Mouse (Mus musculus): Measurements from ENCODE around the gene Calb2. TPM values are rescaled to one million over a fixed set of nuclear protein-coding genes. Genes with fewer than 3 reads are reported as not detected.

Gene Calb2
- total RNA-seq, 2 experiments from 2014 or later = not detected

DNA sequence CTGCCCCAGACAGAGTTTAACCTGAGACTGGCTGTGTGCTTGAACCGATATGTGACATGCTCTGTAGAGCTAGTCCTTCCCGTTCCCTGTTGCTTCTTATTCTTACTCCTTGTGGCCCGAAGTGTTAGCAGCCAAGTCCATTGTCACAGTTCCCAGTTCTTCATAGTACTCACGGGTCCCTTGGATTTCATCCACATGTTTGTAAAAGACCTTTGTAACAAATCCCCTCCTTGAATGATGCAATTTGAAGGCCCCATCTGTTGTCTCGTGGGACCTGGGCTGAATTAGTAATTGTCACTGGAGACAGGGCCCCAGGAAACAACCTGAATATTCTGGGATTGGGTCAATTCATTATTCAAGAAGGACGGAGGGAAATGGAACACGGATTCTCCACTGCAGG is 32.5 kb downstream of the Calb2 start:
- no peak for ATAC-seq (replicated peaks; ENCODE audit: low FRiP score, low TSS enrichment, poor library complexity, severe bottlenecking)

DNA sequence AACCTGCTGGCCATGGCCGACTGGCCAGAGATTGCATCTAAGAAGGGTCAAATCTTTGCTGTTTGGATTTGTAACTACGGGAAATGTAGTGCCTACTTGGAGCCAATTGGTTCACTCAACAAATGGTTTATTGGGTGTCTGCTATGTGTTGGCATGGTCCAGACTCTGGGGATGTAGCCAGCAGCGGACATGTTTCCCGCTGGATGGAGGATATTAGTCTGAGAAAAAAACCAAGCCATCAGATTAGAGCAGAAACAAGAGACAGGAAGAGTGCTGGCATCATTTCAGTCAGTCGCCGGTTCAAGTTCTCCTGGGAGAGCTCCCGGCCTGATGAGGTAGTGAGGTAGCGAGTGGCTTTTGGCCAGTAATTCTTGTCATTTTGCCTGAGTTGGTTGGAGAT is 33.8 kb downstream of the Calb2 start:
- no peak for ATAC-seq (replicated peaks; ENCODE audit: low FRiP score, low TSS enrichment, poor library complexity, severe bottlenecking)

DNA sequence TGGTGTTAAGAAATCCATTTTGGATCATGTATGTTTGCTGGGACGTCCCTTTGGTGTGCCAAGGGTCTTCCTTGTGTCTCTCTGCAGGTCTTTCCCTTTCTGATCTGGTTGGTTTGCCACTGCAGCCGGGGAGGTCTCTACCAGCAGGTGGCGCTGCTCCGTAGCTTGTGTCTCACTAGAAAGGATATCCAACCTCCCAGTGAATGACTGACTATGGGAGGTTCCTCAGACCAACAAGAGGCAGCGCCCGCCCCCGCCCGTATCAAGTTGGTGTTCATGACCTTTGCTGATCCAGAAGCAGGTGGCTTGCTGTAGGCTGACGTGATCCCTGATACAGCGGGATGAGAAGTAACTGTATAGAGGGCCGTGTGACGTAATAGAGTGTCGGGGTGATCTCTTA is 37.5 kb downstream of the Calb2 start:
- ATAC-seq (replicated peaks; ENCODE audit: low FRiP score, low TSS enrichment, poor library complexity, severe bottlenecking) = peak; percentile 90

DNA sequence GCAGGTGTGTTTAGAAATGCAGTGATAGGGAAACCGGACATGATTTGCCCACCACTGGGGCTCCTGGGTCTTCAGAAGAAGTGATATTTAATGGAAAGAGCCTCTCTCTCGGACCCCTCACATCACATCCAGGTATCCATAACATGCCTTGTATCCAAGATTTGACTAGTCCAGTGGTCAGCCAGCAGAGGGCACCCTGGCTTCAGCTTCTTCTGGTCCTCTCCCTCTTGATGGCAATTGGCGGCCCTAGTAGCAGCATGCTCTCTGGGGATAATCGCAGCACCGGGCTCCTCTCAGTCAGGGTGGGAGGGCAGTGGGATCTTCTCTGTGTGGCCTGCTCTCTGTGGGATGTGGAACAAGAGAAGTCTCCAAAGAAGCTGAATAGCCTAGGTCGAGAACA is 48.3 kb downstream of the Calb2 start:
- ATAC-seq (replicated peaks; ENCODE audit: low FRiP score, low TSS enrichment, poor library complexity, severe bottlenecking) = no peak

DNA sequence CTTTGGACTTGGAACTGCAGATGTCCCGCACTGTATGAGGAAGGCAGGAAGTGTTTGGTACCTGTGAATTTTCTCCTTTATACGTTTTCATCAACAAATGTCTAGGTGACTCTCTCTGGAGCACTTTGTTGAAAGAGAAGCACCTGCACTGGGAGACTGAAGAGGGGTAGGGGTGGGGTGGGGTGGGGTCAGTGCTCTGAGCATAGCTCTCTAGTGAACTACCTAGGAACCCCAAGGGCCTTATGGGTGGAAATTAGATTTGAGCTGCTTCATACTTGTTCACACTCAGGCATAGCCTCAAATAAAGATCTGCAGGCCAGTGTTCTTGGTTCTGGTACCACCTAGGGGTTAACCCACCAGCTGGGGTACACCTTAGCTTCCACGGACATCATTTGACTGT is 65.4 kb downstream of the Calb2 start, which contains the start of gene Gm17720:
Gm17720 (minus strand) TSS at position 101 of the 400 bp plus-strand sequence.
- no peak for ATAC-seq (replicated peaks; ENCODE audit: low FRiP score, low TSS enrichment, poor library complexity, severe bottlenecking)

DNA sequence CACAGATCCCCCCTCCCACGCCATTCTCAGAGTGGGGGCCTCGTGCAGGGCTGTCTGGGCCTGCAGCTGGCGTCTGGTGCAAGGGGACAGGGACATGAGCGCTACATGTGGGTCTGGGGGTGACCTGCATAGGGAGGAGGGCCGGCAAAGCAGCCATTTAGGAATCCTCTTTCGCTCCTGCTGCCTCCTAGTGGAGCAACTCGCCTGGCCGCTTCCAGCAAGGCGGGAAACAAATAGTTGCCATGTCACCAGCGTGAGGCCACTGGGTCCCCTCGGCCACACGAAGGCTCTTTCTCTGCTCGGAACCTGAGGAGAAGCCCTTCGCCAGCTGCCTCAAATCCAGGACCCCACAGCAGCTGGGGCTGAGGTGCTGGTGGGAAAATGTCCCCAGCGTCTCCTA is 66.3 kb downstream of the Calb2 start:
- no peak for ATAC-seq (replicated peaks; ENCODE audit: low FRiP score, low TSS enrichment, poor library complexity, severe bottlenecking)

DNA sequence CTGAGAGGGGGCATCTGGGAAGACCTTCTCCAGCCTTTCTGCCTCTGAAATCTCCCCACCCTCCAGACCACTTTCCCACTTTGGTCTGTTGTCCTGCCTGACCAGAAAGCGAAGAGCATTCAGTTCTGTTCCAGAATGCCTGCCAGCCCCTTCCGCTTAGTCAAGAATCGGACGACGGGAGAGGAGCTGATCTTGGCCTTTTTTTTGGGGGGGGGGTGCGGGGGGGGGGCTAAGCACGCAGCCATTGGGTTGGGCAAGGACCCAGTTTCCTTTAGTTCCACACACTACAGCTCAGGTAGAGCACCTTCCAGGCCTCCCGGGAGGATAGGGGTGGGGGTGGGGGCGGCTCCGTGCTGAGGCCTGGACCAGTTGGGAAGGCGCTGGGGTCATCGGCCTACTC is 67.1 kb downstream of the Calb2 start, which contains the start of gene Gm21964:
Gm21964 (plus strand) TSS at position 301 of the 400 bp plus-strand sequence.
- no peak for ATAC-seq (replicated peaks; ENCODE audit: low FRiP score, low TSS enrichment, poor library complexity, severe bottlenecking)

DNA sequence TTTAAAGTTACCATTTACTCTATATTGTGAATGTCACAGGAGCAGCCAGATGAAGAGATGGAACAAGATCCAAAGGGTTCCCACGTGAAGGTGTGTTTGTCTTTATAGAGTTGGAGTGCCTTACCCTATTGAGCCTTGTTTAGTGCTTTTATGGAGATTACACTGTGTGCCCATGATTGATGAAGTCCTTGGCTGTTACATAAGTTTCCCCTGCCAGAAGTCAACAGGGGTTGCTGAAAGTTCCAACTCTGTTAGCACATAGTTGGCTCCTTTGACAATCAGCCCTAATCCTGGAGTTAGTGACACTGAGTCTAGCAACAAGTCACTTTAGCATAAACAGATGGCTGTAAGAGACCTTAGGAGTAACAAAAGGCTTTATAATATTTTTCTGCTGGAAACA is 76.1 kb downstream of the Calb2 start:
- ATAC-seq (replicated peaks; ENCODE audit: low FRiP score, low TSS enrichment, poor library complexity, severe bottlenecking) = no peak

Other genes with a start within 250 kb of the Calb2 start
- gene Marveld3, start 206.0 kb downstream of the Calb2 start, total RNA-seq (2014; fragmentation: Nextera tagmentation) = not detected in 2 replicates
- gene Marveld3, start 206.0 kb downstream of the Calb2 start, total RNA-seq (2017) = not detected in 2 replicates
- gene Tat, start 177.8 kb downstream of the Calb2 start, total RNA-seq (2014; fragmentation: Nextera tagmentation) = not detected in 2 replicates
- gene Tat, start 177.8 kb downstream of the Calb2 start, total RNA-seq (2017) = not detected in 2 replicates
- gene Chst4, start 128.5 kb downstream of the Calb2 start, total RNA-seq (2014; fragmentation: Nextera tagmentation) = not detected in 2 replicates
- gene Chst4, start 128.5 kb downstream of the Calb2 start, total RNA-seq (2017) = not detected in 2 replicates
- 0.27 TPM in 1 of 2 replicates, not detected in the other for gene Zfp612, start 88.5 kb downstream of the Calb2 start, total RNA-seq (2014; fragmentation: Nextera tagmentation)
- not detected in 2 replicates for gene Zfp612, start 88.5 kb downstream of the Calb2 start, total RNA-seq (2017)
- not detected in 2 replicates for gene Gm21964, start 67.0 kb downstream of the Calb2 start, total RNA-seq (2014; fragmentation: Nextera tagmentation)
- not detected in 2 replicates for gene Gm21964, start 67.0 kb downstream of the Calb2 start, total RNA-seq (2017)
- not detected in 2 replicates for gene Gm17720, start 65.5 kb downstream of the Calb2 start, total RNA-seq (2014; fragmentation: Nextera tagmentation)
- not detected in 2 replicates for gene Gm17720, start 65.5 kb downstream of the Calb2 start, total RNA-seq (2017)
- gene Cmtr2, start 47.5 kb upstream of the Calb2 start, total RNA-seq (2014; fragmentation: Nextera tagmentation) = 8.9 and 11.4 TPM in 2 replicates
- 11.7 and 16.5 TPM in 2 replicates for gene Cmtr2, start 47.5 kb upstream of the Calb2 start, total RNA-seq (2017)
- not detected in 2 replicates for gene Hydin, start 98.8 kb upstream of the Calb2 start, total RNA-seq (2014; fragmentation: Nextera tagmentation)
- not detected in 2 replicates for gene Hydin, start 98.8 kb upstream of the Calb2 start, total RNA-seq (2017)